In genomic region chr7:27367976-27368375, GRCm38 (mm10) we compare ENCODE assay signal across 13 mouse cellular contexts. TPM values are rescaled to one million over a fixed set of nuclear protein-coding genes. Genes with fewer than 3 reads are reported as not detected.
DNase-seq lines count a peak whose midpoint lies in the region; ATAC-seq lines count a peak whose summit lies in the region.
"Had no signal": no experiment of that assay in that cellular context is flagged by ENCODE, and none has a peak within 500 bp of the region (broad histone marks: within the 10 kb centered on the region; RNA-seq: fewer than 3 reads in every experiment).

No protein-coding gene starts in this region.

- intact Hi-C loops in left cerebral cortex, postnatal 25 days (cut with DNase I) = no loop called here

- H3K27ac ChIP-seq in heart, embryonic 11.5 days (ENCODE audit: low read depth, low read length) = no peak overlapping the region
- H3K27ac ChIP-seq in midbrain, embryonic 11.5 days (ENCODE audit: low read depth, low read length) = no peak overlapping the region
- H3K27ac ChIP-seq in midbrain, embryonic 15.5 days = no peak overlapping the region
- H3K27ac ChIP-seq in embryonic facial prominence, embryonic 14.5 days (replicated peaks; ENCODE audit: low read depth, low read length) = no peak overlapping the region
- H3K27ac ChIP-seq in stomach, embryonic 14.5 days (ENCODE audit: low read length) = no peak overlapping the region

- ATAC-seq in heart, embryonic 11.5 days (replicated peaks; ENCODE audit: insufficient number of reproducible peaks, low FRiP score, low TSS enrichment) = no peak
- no peak for ATAC-seq in midbrain, embryonic 11.5 days (ENCODE audit: low FRiP score)
- ATAC-seq in midbrain, embryonic 15.5 days (replicated peaks) = no peak
- ATAC-seq in embryonic facial prominence, embryonic 14.5 days (ENCODE audit: low read depth) = no peak
- ATAC-seq in stomach, embryonic 14.5 days (ENCODE audit: insufficient number of reproducible peaks, insufficient read depth, low FRiP score, low read depth) = no peak

- no peak overlapping the region for H3K4me3 ChIP-seq in heart, embryonic 11.5 days (ENCODE audit: low read depth, low read length)
- no peak overlapping the region for H3K4me3 ChIP-seq in midbrain, embryonic 11.5 days (ENCODE audit: low read depth, low read length)
- no peak overlapping the region for H3K4me3 ChIP-seq in midbrain, embryonic 15.5 days
- H3K4me3 ChIP-seq in embryonic facial prominence, embryonic 14.5 days (ENCODE audit: low read depth, low read length) = peak overlapping the region; percentile 13; the same call in 1 of the 2 replicates
- peak overlapping the region; percentile 7; the same call in 1 of the 2 replicates for H3K4me3 ChIP-seq in stomach, embryonic 14.5 days (ENCODE audit: low read depth, low read length)

- DNase-seq in heart, adult 18-20 months = no peak
- peak; percentile 69 for DNase-seq in midbrain, embryonic 11.5 days (ENCODE audit: low spot score, missing footprints)
- no peak for DNase-seq in embryonic facial prominence, embryonic 14.5 days (ENCODE audit: low spot score)
- no peak for DNase-seq in left cerebral cortex, postnatal 25 days (ENCODE audit: low spot score in 2 of 2)
- DNase-seq in natural killer cell, adult 2 months (ENCODE audit: low spot score in 2 of 2) = no peak
- DNase-seq: embryo, embryonic 11 days; right cerebral cortex, postnatal 14 days had no signal

- H3K9me3 ChIP-seq in heart, embryonic 11.5 days (replicated peaks; ENCODE audit: control insufficient read depth, low read length) = no peaks in the 10 kb centered on the region; the same call in 1 of the 2 replicates
- H3K9me3 ChIP-seq in midbrain, embryonic 11.5 days (ENCODE audit: control insufficient read depth, low read length) = no peaks in the 10 kb centered on the region; the same call in 1 of the 2 replicates
- H3K9me3 ChIP-seq in midbrain, embryonic 15.5 days = no peaks in the 10 kb centered on the region
- peaks cover 6% of the 10 kb centered on the region; the same call in 1 of the 2 replicates for H3K9me3 ChIP-seq in embryonic facial prominence, embryonic 14.5 days (ENCODE audit: control insufficient read depth, low read length)
- no peaks in the 10 kb centered on the region for H3K9me3 ChIP-seq in stomach, embryonic 14.5 days (ENCODE audit: control insufficient read depth, low read depth, low read length)

- no peaks in the 10 kb centered on the region for H3K36me3 ChIP-seq in heart, embryonic 11.5 days (ENCODE audit: control insufficient read depth, insufficient read depth, low read length)
- H3K36me3 ChIP-seq in midbrain, embryonic 11.5 days (ENCODE audit: control insufficient read depth, insufficient read depth, low read length) = no peaks in the 10 kb centered on the region
- peaks cover 17% of the 10 kb centered on the region for H3K36me3 ChIP-seq in midbrain, embryonic 15.5 days (replicated peaks)
- H3K36me3 ChIP-seq in embryonic facial prominence, embryonic 14.5 days (ENCODE audit: control insufficient read depth, insufficient read depth, low read length) = no peaks in the 10 kb centered on the region
- H3K36me3 ChIP-seq in stomach, embryonic 14.5 days (ENCODE audit: control insufficient read depth, insufficient read depth, low read length) = no peaks in the 10 kb centered on the region

- 9% methylated on average over 11 of the region's 11 CpGs for WGBS in heart, embryonic 11.5 days (ENCODE audit: insufficient replicate concordance)
- WGBS in midbrain, embryonic 11.5 days = 10% methylated on average over 11 of the region's 11 CpGs
- 20% methylated on average over 11 of the region's 11 CpGs for WGBS in midbrain, embryonic 15.5 days
- 17% methylated on average over 11 of the region's 11 CpGs for WGBS in embryonic facial prominence, embryonic 14.5 days
- 19% methylated on average over 11 of the region's 11 CpGs for WGBS in stomach, embryonic 14.5 days

- H3K9ac ChIP-seq in heart, embryonic 11.5 days (ENCODE audit: low read depth, low read length) = no peak overlapping the region
- H3K9ac ChIP-seq in midbrain, embryonic 11.5 days (ENCODE audit: low read length) = no peak overlapping the region
- no peak overlapping the region for H3K9ac ChIP-seq in midbrain, embryonic 15.5 days
- H3K9ac ChIP-seq in embryonic facial prominence, embryonic 14.5 days (ENCODE audit: low read depth, low read length) = no peak overlapping the region
- H3K9ac ChIP-seq in stomach, embryonic 14.5 days (replicated peaks; ENCODE audit: low read depth, low read length) = no peak overlapping the region

- H3K4me2 ChIP-seq in heart, embryonic 11.5 days = peak overlapping the region; percentile 43; the same call in 1 of the 2 replicates
- no peak overlapping the region for H3K4me2 ChIP-seq in midbrain, embryonic 11.5 days
- H3K4me2 ChIP-seq in midbrain, embryonic 15.5 days = no peak overlapping the region
- H3K4me2 ChIP-seq in embryonic facial prominence, embryonic 14.5 days (ENCODE audit: low read depth, low read length) = peak overlapping the region; percentile 33
- H3K4me2 ChIP-seq in stomach, embryonic 14.5 days (replicated peaks; ENCODE audit: low read depth, low read length) = peak overlapping the region; percentile 33

- peaks cover 9% of the 10 kb centered on the region for H3K4me1 ChIP-seq in heart, embryonic 11.5 days (ENCODE audit: control insufficient read depth, insufficient read depth, low read length)
- H3K4me1 ChIP-seq in midbrain, embryonic 11.5 days (ENCODE audit: control insufficient read depth, insufficient read depth, low read length) = peaks cover 3% of the 10 kb centered on the region; the same call in 1 of the 2 replicates
- 0 out of 2 replicates have a peak, but pooled peaks cover 3% of the 10 kb centered on the region for H3K4me1 ChIP-seq in midbrain, embryonic 15.5 days
- 0 out of 2 replicates have a peak, but pooled peaks cover 6% of the 10 kb centered on the region for H3K4me1 ChIP-seq in embryonic facial prominence, embryonic 14.5 days (ENCODE audit: control insufficient read depth, insufficient read depth, low read length)
- peaks cover 8% of the 10 kb centered on the region; the same call in 1 of the 2 replicates for H3K4me1 ChIP-seq in stomach, embryonic 14.5 days (ENCODE audit: control insufficient read depth, insufficient read depth, low read length)

- H3K27me3 ChIP-seq in heart, embryonic 11.5 days (ENCODE audit: control insufficient read depth, insufficient read depth, low read length) = peaks cover 99% of the 10 kb centered on the region
- H3K27me3 ChIP-seq in midbrain, embryonic 11.5 days (ENCODE audit: control insufficient read depth, insufficient read depth, low read length) = peaks cover 94% of the 10 kb centered on the region
- peaks cover 98% of the 10 kb centered on the region for H3K27me3 ChIP-seq in midbrain, embryonic 15.5 days (replicated peaks)
- H3K27me3 ChIP-seq in embryonic facial prominence, embryonic 14.5 days (replicated peaks; ENCODE audit: control insufficient read depth, insufficient read depth, low read length) = peaks cover 100% of the 10 kb centered on the region
- H3K27me3 ChIP-seq in stomach, embryonic 14.5 days (ENCODE audit: control insufficient read depth, insufficient read depth, low read length) = peaks cover 78% of the 10 kb centered on the region

RNA-seq across cellular contexts. Expression of gene Gm20479, which starts 10.8 kb away (rescaled TPM):
- polyA plus RNA-seq in heart, embryonic 11.5 days (2014; fragmentation: Nextera tagmentation; extraction: Ambion mirVana) = 1.6 and 2.1 TPM in 2 replicates
- total RNA-seq in heart, adult 18-20 months (2021) = not detected
- not detected in 2 replicates for polyA plus RNA-seq in midbrain, embryonic 11.5 days (2014; fragmentation: Nextera tagmentation; extraction: Ambion mirVana)
- not detected in 2 replicates for polyA plus RNA-seq in midbrain, embryonic 15.5 days (2015; fragmentation: Nextera tagmentation; extraction: Ambion mirVana)
- not detected in 2 replicates for polyA plus RNA-seq in embryonic facial prominence, embryonic 14.5 days (2014; fragmentation: Nextera tagmentation; extraction: Ambion mirVana)
- polyA plus RNA-seq in stomach, embryonic 14.5 days (2014; fragmentation: Nextera tagmentation; extraction: Ambion mirVana) = 0.53 and 1.9 TPM in 2 replicates
- total RNA-seq in left cerebral cortex, postnatal 25 days (2021) = not detected
- total RNA-seq: gastrocnemius, postnatal 4 days; layer of hippocampus, adult 18-20 months had no signal
- polyA plus RNA-seq: brain, embryonic 14.5 days had no signal

RNA-seq across cellular contexts. Expression of gene Shkbp1, which starts 12.2 kb away (rescaled TPM):
- 33.3 and 34.1 TPM in 2 replicates for polyA plus RNA-seq in heart, embryonic 11.5 days (2014; fragmentation: Nextera tagmentation; extraction: Ambion mirVana)
- 1 to 10 TPM; 5.6 to 6.3 TPM for total RNA-seq in heart, adult 18-20 months (2021)
- 45.9 and 50.7 TPM in 2 replicates for polyA plus RNA-seq in midbrain, embryonic 11.5 days (2014; fragmentation: Nextera tagmentation; extraction: Ambion mirVana)
- polyA plus RNA-seq in midbrain, embryonic 15.5 days (2015; fragmentation: Nextera tagmentation; extraction: Ambion mirVana) = 63.9 and 64.7 TPM in 2 replicates
- polyA plus RNA-seq in embryonic facial prominence, embryonic 14.5 days (2014; fragmentation: Nextera tagmentation; extraction: Ambion mirVana) = 26.5 and 30.3 TPM in 2 replicates
- 41.5 and 41.6 TPM in 2 replicates for polyA plus RNA-seq in stomach, embryonic 14.5 days (2014; fragmentation: Nextera tagmentation; extraction: Ambion mirVana)
- 10 to 100 TPM; 21.7 to 31.2 TPM for total RNA-seq in left cerebral cortex, postnatal 25 days (2021)

RNA-seq across cellular contexts. Expression of gene Ltbp4, which starts 30.5 kb away (rescaled TPM):
- polyA plus RNA-seq in heart, embryonic 11.5 days (2014; fragmentation: Nextera tagmentation; extraction: Ambion mirVana) = 28.9 and 31.5 TPM in 2 replicates
- 100 to 1,000 TPM; 185 to 206 TPM for total RNA-seq in heart, adult 18-20 months (2021)
- polyA plus RNA-seq in midbrain, embryonic 11.5 days (2014; fragmentation: Nextera tagmentation; extraction: Ambion mirVana) = 2.9 and 5.8 TPM in 2 replicates
- 13.4 and 15.7 TPM in 2 replicates for polyA plus RNA-seq in midbrain, embryonic 15.5 days (2015; fragmentation: Nextera tagmentation; extraction: Ambion mirVana)
- polyA plus RNA-seq in embryonic facial prominence, embryonic 14.5 days (2014; fragmentation: Nextera tagmentation; extraction: Ambion mirVana) = 74.2 and 74.8 TPM in 2 replicates
- polyA plus RNA-seq in stomach, embryonic 14.5 days (2014; fragmentation: Nextera tagmentation; extraction: Ambion mirVana) = 178 and 189 TPM in 2 replicates
- 10 to 100 TPM; 46.7 to 50.4 TPM for total RNA-seq in left cerebral cortex, postnatal 25 days (2021)

Comparison
In these comparisons a context has a peak if more than half of its experiments do, and no peak if none do; other contexts are left out.
1. H3K4me2 ChIP-seq: peak in heart, embryonic 11.5 days (single experiment), embryonic facial prominence, embryonic 14.5 days (single experiment) and stomach, embryonic 14.5 days (single experiment); none in midbrain, embryonic 11.5 days (single experiment) and midbrain, embryonic 15.5 days (single experiment).
2. H3K4me3 ChIP-seq: peak in embryonic facial prominence, embryonic 14.5 days (single experiment) and stomach, embryonic 14.5 days (single experiment); none in heart, embryonic 11.5 days (single experiment), midbrain, embryonic 11.5 days (single experiment) and midbrain, embryonic 15.5 days (single experiment).